Mouse (Mus musculus) urinary bladder, postnatal 25 days (tissue): ENCODE measurements around the gene Btnl4.

Experiments
- DNase-seq: peaks from one replicate; pipeline ENCODE4 v3.0.0; 2022; ENCODE audit warnings: low spot score

Btnl4 gene

DNA sequence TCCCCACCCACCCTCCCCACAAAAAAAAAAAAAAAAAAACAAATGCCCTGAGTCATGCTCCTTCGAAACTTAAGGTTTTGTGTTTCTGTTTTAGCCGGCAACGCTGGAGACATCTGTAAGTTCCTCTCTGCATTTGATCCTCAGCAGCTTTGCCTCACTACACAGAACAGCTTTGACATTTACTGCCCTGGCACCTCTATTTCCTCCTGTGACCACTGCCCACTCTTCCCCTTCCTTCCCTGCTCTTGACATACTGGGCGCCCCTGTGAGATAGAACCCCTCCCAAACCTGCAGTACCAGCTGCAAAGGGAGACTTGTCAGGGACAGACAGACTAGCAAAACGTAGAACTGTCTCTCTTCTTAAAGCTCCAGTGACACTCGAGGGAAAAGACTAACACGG is 39.5 kb downstream of the Btnl4 start:
- no peak for DNase-seq

DNA sequence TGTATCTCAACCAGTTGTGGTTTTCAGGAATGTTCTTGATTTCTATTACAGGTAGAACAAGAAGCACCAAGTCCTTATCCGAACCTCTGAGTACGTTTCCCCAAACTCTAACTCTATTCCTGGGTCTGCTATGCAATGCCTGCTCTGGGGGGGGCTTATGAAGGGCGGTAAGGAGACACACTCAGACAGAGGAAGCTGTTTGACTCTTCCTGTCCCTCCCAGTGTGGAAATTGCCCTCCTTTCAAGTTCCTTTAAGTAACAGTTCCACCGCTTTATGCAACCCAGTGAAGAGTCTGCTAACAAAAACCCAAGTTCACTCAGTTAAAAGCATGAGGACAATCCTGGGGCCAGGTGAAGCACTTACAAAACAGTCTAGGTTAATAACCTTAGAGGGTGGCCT is 40.0 kb downstream of the Btnl4 start:
- DNase-seq = no peak

DNA sequence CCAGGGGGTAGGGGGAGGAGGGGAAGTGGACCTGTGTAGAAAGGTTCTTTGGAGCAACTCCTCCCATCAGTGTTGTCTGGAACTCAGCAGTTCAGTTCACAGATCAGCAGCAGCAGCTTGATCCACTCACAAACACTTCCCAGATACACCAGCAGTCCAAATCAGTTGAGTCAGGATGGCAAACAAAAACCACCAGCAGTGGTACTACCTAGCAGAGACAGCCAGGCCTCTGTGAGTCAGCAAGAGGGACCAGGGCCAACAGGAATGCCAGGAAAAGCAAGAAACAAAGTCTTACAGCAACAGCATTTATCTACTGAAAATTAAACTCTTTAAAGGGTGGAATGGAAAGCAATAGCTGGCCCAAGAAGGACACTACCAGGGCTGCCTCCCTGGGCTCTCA is 49.5 kb downstream of the Btnl4 start:
- no peak for DNase-seq

DNA sequence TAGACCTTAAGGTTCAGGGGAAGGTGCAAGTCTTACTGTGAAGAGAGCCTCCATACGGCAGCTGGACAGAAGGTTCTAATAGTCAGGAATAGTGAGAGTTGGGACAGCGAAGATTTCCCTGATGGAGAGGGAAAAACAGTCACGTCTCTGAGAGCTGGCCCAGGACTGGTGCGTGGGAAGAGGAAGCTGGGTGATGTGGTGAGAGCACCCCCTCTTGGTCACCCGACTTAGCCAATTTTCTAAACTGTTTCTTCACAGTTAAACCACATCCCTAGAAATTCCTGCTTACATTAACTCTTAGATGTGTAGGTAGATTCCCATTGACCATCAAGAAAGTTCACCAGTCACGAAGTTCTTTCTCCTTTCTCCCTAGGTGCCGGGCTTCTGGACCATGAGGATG is 57.1 kb downstream of the Btnl4 start:
- no peak for DNase-seq
